Mouse (Mus musculus): ENCODE measurements at regions not wholly inside any gene's neighbourhood (a gene's known extent, or its start where the extent isn't known, plus 50 kb on each side); places are given as distances from the start of the nearest gene placed in this dataset.
A peak's percentile ranks its signal among the peaks of the same experiment; 100 is the strongest.
"Not testable (repeated sequence)": the region's sequence is repeated elsewhere in the genome, so short reads cannot be mapped to it uniquely, and the experiment has no call there.

- not testable (repeated sequence) for DNase-seq
Measured at GRCm38 (mm10) chr8:71081291-71081690, 175.6 kb downstream of the Map1s start.

GRCm38 (mm10) chr8:71127131-71127530 lies 145.4 kb upstream of the Myo9b start:
- peak in 1 of 2 experiments; percentile 3 for DNase-seq

More at GRCm38 (mm10) chr8:71081291-71081690, 175.6 kb downstream of the Map1s start:
- intact Hi-C loops (cut with DNase I), result not testable (repeated sequence)

GRCm38 (mm10) chr8:71130411-71131261 lies 141.9 kb upstream of the Myo9b start:
- no peak for DNase-seq
- intact Hi-C loops (cut with DNase I), result no loop called here

More at GRCm38 (mm10) chr8:71127131-71127530, 145.4 kb upstream of the Myo9b start:
- intact Hi-C loops (cut with DNase I), result not testable (repeated sequence)

GRCm38 (mm10) chr8:71131327-71132089 lies 141.0 kb upstream of the Myo9b start:
- DNase-seq, result no peak

GRCm38 (mm10) chr8:71132898-71133297 lies 139.6 kb upstream of the Myo9b start:
- intact Hi-C loops (cut with DNase I), result loop anchor here (2.0 kb wide), 1 partner anchor 726 kb away; no protein-coding TSS in a partner anchor
- DNase-seq, result not testable (repeated sequence)

More at GRCm38 (mm10) chr8:71131327-71132089, 141.0 kb upstream of the Myo9b start:
- intact Hi-C loops (cut with DNase I), result loop anchor here (2.0 kb wide), 1 partner anchor 727 kb away; no protein-coding TSS in a partner anchor

GRCm38 (mm10) chr8:71137131-71137530 lies 135.4 kb upstream of the Myo9b start:
- intact Hi-C loops (cut with DNase I), result not testable (repeated sequence)

GRCm38 (mm10) chr8:71142373-71142973 lies 130.0 kb upstream of the Myo9b start:
- intact Hi-C loops (cut with DNase I), result not testable (repeated sequence)

More at GRCm38 (mm10) chr8:71137131-71137530, 135.4 kb upstream of the Myo9b start:
- not testable (repeated sequence) for DNase-seq

GRCm38 (mm10) chr8:71171478-71172210 lies 100.9 kb upstream of the Myo9b start:
- DNase-seq; intact Hi-C loops (cut with DNase I): not testable (repeated sequence)

More at GRCm38 (mm10) chr8:71142373-71142973, 130.0 kb upstream of the Myo9b start:
- DNase-seq, result not testable (repeated sequence)

- intact Hi-C loops (cut with DNase I); DNase-seq: not testable (repeated sequence)
Measured at GRCm38 (mm10) chr8:71192939-71193338, 79.6 kb upstream of the Myo9b start.

- intact Hi-C loops (cut with DNase I), result not testable (repeated sequence)
Measured at GRCm38 (mm10) chr8:71195006-71195722, 77.3 kb upstream of the Myo9b start.

More at GRCm38 (mm10) chr8:71195006-71195722, 77.3 kb upstream of the Myo9b start:
- DNase-seq, result not testable (repeated sequence)

Small RNA genes lying in the stretch of these regions (microRNA-seq; reads per million reads assigned to microRNA genes)
- gene Gm27628, result 0 reads per million in 2 experiments
